Mouse (Mus musculus): ENCODE data around the gene Celf2.

The Celf2 gene

GRCm38 (mm10) chr2:6830021-6830420 is 679.3 kb downstream of the Celf2 start:
- no peak for DNase-seq

DNA sequence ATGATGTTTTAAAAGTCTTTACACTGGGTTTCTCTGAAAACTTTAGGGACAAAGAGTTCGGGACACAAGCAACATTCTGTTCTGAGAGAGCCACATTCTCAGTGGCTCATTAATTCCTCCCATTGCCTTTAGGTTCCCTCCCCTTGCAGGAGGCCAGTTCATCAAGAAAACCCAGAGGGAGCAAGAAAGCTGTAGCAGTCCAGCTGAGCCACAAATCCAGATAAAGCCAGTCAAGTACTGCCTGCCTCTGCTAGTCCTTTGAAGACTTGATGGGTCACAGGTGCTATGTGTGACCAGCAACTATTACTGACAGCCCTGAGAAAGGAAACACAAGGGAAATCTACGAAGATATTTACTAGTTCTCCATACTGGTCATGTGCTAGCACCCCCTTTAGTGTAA is 681.8 kb downstream of the Celf2 start:
- no peak for DNase-seq

- DNase-seq, result no peak
Observed at GRCm38 (mm10) chr2:6823021-6823420, 686.3 kb downstream of the Celf2 start.

DNA sequence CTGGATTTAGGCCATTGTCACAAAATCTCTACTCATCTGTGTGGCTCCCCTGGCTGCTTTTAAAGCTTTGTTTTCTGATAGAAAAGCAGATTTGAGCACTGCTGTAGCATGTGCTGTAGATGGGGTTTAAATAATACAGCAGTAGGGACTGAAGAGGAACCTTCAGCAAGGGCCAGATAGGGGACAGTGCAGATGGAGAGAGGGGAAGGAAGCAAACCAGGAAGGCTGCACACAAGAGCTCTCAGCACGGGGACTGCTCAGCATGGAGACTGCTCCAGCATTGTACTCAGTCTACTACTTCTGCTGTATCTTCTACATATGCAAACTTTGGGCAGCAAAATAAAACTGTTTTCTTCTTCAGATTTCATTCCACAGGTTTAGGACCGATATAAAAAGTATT is 687.8 kb downstream of the Celf2 start:
- no peak for DNase-seq

- no peak for DNase-seq
Observed at GRCm38 (mm10) chr2:6815281-6815680, 694.1 kb downstream of the Celf2 start.

GRCm38 (mm10) chr2:6808736-6809135 is 700.6 kb downstream of the Celf2 start:
- no peak for DNase-seq

GRCm38 (mm10) chr2:6796754-6797153 is 712.6 kb downstream of the Celf2 start:
- no peak for DNase-seq

DNA sequence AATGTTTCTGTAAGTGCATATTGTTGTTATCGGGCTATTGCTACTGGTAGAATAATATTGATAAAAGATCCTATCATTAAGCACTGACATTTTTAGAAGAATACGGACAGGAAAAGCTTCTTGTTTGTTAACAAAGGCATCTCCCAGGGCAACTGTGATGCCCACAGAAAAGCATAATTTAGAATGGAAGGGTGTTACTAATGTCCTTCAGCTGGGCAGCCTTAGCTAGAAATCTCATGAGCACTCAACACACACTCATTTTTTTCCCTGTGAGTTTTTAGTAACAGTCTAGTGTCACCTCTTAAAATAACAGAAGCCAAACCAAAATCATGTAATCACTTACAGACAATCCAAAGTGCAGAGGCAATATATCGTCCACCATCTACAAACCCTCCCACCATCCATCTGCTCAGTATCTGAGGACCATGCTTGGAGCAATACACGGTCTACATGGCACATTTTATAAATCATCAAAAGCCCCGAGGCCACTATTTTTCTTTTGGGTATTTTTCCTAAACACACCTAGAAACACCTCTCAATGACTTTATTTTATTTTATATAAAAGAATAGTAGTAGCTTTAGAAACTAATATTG is 713.3 kb downstream of the Celf2 start:
- DNase-seq, result no peak

GRCm38 (mm10) chr2:6794858-6795257 is 714.5 kb downstream of the Celf2 start:
- no peak for DNase-seq

GRCm38 (mm10) chr2:6790876-6791275 is 718.5 kb downstream of the Celf2 start:
- no peak for DNase-seq

DNA sequence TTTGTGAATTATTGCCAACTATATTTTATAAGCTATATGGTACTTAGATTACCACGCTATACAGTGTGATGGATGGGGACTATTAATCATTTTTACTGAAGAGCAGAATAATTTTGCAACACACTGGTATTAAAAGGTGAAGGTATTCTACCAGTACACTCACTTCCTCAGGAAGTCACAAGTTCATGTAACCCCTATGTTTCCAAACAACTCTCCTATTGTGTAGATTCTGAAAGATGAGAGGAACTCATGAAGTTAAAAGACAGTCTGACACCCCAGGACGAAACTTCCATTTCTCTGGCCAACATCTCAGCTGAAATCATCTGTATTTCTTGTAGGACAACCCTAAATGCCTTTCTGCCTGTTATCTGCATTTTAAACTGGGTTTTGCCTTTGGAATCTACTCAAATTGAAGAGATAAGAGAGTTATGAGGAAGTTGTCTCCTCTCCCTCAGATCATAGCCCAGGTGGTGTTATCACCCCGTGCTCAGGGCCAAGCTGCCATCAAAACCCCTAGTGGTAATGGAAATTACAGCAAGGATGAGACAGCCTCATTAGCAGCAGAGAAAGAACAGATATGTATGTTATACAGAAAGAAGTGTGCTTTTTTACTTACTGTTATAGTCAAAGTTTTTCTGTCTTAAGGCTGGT is 722.7 kb downstream of the Celf2 start:
- DNase-seq, result no peak

DNA sequence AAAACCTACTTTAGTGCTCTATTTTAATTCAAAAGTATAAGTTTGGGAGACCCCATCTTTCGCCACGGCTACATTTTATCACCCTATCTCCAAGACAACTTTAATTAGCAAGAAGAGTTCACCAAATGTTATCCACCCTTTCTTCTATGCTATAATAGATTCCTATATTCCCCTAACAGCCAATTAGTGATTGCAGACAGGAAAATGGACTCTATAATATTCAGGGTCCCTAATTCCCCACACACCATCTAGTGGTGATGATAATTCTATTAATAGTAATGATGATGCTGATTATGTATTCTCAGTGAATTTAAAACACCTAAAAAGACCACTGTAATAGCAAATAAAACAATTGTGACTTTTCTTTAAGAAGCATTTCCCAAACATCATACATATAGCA is 739.1 kb downstream of the Celf2 start:
- no peak for DNase-seq

DNA sequence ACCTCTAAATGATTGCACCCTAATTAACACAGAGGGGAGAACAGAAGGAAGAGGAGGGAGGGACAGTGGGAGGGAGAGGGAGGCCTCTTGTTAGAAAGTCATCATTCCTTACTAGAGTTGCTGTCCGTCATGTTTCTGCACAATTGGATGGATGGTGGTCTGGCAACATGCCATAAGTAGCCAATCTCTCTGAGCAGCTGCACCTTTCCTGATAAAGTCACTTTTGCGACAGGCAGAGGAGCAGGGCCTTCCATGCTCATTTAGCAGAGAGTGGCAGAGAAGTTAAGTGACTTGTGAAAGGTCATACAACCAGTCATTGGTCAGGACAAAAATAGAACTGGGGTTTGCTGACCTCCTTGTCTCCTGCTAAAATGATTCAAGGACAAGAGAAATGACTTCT is 747.0 kb downstream of the Celf2 start:
- no peak for DNase-seq

DNA sequence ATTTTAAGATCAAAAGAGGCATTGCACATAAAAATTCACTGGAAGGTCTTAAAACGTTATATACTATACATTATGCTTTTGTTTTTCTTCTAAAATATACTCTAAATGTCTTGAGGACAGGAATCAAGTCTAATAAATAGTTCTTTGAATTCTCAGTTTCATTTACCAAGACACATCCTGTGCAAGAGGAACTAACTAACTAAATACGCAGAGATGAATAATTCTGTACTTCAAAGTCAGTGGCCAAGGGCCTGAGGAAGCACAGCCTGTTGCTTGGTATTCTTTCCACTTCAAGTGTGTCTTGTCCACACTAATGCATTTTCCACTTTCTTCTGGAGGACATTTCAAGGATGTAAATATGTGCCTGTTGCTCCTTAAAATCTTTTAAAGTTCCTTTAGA is 766.2 kb downstream of the Celf2 start:
- no peak for DNase-seq

DNA sequence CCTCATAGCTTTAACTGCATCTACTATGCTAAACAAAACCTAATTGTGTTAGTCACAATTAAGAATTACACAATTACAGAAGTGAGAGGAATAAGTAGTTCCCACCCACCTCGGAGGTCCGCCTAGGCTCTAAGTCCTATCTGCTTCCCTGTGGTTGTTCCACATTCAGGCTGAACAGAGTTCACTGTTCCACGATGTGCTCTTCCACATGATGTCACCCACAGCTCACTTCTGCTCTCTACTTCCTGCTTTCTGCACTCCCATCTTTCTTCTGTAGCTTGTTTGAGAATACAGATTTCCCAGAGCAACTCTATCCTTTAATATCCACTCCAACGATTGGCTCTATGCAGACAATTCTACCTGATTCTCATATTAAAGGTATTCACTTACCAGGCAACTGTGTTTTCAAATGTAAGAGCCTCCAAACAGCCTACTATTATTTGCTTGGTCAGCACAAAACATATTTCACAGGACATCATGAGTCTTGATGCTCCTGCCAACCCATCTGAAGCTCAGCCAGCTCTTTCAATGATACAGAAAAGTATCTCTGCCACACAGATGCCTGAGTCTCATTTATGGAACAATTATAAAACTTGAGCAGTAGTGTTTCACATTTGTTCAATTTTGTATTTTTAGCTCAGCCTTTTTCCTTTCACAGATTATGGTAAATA is 769.2 kb downstream of the Celf2 start:
- no peak for DNase-seq

DNA sequence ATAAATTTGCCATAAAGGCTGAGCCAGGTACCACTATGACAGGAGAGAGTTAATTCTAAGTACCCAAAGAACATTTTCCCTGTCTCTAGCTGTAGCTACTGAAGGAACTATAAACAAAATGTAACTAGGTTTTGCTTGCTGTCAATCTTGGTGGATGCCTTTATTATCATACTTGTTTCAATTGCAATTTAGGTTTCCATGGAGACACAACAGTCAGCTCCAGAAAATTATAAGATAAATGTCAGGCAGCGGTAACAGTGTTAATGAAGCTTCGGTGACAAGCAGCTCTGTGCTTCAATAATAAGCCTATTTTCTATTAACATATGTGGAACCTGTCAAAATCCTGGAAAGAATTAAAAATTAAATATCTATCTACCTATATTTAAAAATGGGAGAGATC is 777.3 kb downstream of the Celf2 start:
- no peak for DNase-seq

DNA sequence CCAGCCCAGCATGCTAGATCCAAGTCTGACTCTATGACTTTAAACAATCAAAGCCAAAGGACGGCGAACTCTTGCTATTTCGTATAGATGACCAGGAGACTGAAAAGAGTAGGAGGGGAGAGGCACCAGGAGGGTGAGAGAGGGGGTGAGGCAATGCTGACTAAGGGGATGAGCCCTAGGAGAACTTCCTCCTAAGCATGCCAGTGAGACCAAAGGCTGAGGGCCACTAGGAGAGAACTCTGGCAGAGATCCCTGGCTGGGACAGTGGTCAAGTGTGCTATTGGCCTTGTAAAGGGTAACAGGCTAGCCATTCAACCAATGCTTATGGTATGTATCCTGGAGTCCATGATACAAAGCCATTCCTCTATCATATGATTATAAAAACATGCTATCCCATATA is 778.5 kb downstream of the Celf2 start:
- no peak for DNase-seq

GRCm38 (mm10) chr2:6729984-6730383 is 779.4 kb downstream of the Celf2 start:
- DNase-seq, result no peak

DNA sequence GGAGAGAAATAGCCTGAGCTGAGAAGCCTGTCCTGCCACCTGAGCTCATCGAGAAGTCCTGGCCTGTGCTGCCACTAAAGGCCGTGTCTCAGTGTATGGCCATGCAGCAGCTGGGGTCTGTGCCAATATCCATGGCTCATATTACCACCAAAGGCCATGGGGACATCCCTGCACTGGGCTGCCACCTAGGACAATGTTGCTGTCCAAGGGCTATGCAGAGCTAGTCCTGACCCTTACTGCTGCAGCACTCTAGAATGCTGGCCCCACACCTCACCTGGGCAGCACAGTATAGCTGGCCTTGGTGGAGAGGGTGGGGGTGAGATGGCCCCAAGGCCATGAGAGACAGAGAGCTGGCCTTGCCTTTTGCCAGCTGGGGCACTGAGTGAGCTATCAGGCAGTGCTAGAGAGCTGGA is 780.5 kb downstream of the Celf2 start:
- DNase-seq, result no peak

- DNase-seq, result no peak
Observed at GRCm38 (mm10) chr2:6727366-6727765, 782.0 kb downstream of the Celf2 start.

- peak; percentile 27 for DNase-seq
Observed at GRCm38 (mm10) chr2:6726071-6726470, 783.3 kb downstream of the Celf2 start.

DNA sequence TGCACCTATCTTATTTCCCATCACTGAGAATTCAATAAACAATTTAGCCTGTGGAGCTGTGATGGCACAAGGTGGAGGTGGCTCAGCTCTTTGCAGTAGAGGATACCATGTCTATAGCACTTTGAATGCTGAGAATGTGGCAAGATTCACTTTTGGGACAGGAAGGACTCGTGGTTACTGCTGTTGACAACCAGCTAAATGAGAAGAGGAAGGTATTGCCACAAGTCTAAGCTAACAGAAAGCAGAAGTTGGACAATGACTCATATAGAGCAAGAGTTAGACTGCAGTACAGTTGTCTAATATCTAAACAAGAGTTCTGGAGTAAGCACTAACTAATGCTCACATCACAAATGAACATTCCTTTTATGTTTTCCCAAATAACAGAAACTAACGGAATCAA is 785.8 kb downstream of the Celf2 start:
- no peak for DNase-seq

- DNase-seq, result peak; percentile 23
Observed at GRCm38 (mm10) chr2:6721460-6722401, 787.6 kb downstream of the Celf2 start.
